Mouse (Mus musculus): ENCODE data around the gene Slco4a1. TPM values are rescaled to one million over a fixed set of nuclear protein-coding genes. Genes with fewer than 3 reads are reported as not detected.

Slco4a1 gene
- total RNA-seq, 2 experiments from 2014 or later: 0.59 TPM

- no peak for DNase-seq (ENCODE audit: low spot score in 2 of 2)
Measured at GRCm38 (mm10) chr2:180444957-180445785, 10.9 kb upstream of the Slco4a1 start.

- no peak for DNase-seq (ENCODE audit: low spot score in 2 of 2)
Measured at GRCm38 (mm10) chr2:180445962-180446361, 10.1 kb upstream of the Slco4a1 start.

DNA sequence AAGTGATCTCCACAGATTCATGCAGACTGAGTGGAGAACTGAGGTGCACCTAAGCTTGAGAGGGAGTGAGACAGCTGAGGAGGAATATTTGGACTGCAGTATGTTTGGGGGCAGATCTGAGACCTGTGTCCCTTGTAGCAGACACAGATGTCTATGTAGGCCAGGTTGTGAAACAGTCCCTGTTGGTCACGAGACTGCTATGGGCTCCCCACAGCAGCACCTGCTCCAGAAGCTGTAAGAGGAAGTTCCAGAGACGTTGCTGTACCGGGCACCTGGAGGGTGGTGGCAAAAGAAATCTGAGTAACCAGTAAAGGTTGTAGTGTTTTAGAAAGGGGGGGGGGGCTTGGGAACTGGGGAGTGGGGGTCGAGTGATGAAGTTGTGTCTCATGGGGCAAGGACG lies 7.0 kb upstream of the Slco4a1 start:
- DNase-seq (ENCODE audit: low spot score in 2 of 2): no peak

- no peak for DNase-seq (ENCODE audit: low spot score in 2 of 2)
Measured at GRCm38 (mm10) chr2:180450529-180450928, 5.5 kb upstream of the Slco4a1 start.

DNA sequence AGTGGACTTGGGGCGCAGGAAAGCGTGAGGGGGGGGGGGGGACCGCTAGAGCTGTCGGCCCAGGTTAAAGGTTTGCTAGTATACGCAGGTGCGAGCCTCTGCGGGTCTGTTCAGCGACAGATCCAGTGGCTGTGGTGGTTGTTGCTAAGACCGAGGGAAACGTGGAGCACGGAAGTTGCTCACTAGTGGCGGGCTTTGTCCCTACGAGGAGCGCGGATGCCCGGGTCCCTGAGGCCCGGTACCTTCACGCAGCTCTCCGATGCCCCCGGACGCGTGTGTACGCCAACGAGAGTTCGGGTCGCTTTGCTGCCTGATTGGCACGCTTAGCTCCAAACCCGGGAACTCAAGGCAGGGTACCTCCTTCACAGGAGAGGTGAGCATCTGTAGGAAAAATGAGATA lies 660 bp downstream of the Slco4a1 start:
- DNase-seq (ENCODE audit: low spot score in 2 of 2): no peak

DNA sequence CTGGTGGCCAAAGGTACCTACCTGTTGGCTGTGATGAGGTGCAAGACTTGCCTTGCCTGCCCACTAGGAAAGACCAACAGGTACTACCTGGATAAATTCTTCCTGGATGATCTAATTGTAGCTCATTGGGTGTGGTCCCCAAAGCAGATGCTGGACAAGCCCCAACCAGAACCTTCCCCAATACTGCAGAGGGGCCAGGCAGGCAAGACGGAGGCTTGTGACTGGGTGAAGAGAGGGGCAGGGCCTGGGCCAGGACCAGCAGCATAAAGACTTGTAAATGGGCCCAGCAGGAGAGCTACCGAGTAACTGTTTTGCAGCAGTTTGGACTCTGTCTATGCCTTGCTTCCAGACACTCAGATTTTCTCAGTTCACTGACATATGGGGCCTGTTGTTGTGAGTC lies 1.6 kb downstream of the Slco4a1 start:
- no peak for DNase-seq (ENCODE audit: low spot score in 2 of 2)

DNA sequence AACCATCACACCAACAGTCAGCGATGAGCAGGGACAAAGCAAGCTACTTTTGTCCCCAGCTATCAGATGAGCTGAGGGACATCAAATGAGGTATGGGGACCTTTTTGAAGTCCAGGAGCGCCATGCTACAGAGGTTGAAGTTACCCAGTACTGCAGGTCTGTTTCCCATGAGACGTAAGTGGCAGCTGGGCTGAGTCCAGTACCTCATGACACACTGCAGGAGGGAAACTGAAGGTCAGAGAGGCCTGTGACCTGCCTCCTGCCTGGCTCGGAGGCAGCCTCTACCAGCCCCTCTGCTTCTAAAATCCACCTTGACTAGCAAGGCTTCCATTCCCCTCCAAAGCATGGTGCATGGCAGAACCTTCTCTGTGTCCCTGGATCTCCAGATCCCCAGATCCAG lies 3.4 kb downstream of the Slco4a1 start:
- DNase-seq (ENCODE audit: low spot score in 2 of 2): no peak

DNA sequence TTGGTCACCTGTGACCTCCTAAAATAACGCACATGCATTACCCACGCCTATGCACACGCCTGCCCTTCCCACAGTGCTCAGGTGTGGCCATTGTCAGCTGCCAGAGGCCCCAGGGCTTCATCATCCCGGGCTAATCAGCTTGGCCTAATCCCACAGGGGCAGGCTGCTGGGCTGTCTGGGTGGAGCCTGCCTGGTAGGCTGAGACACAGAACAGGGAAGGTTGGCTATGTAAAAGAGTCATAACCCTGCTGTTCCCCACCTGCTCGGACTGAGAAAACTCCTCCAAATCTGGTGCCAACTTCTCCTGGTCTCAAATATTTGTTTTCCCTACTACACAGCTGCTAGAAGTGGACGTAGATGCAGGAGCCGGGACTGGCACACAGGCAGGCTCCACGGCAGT lies 4.8 kb downstream of the Slco4a1 start:
- no peak for DNase-seq (ENCODE audit: low spot score in 2 of 2)

DNA sequence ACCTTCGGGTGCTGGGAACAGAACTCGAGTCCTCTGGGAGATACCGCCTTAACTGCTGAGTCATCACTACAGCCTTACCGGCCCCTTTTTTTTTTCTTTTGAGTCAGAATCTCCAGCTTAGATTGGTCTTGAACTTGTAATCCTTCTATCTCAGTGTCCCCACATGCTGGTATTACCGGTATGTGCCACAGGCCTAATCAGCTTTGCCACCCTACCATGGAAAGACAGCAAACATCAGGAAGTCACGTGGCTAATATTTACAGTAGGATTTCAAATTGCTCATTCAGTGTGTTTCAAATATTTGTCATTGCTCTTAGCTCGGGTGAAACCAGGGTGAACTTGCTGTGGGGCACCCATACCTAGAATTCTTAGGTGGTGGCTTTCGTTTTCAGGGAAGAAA lies 6.5 kb downstream of the Slco4a1 start:
- DNase-seq (ENCODE audit: low spot score in 2 of 2): no peak

- no peak for DNase-seq (ENCODE audit: low spot score in 2 of 2)
Measured at GRCm38 (mm10) chr2:180466505-180466904, 10.5 kb downstream of the Slco4a1 start.

GRCm38 (mm10) chr2:180468871-180469270 lies 12.8 kb downstream of the Slco4a1 start:
- no peak for DNase-seq (ENCODE audit: low spot score in 2 of 2)

GRCm38 (mm10) chr2:180469768-180470167 lies 13.7 kb downstream of the Slco4a1 start:
- DNase-seq (ENCODE audit: low spot score in 2 of 2): no peak

DNA sequence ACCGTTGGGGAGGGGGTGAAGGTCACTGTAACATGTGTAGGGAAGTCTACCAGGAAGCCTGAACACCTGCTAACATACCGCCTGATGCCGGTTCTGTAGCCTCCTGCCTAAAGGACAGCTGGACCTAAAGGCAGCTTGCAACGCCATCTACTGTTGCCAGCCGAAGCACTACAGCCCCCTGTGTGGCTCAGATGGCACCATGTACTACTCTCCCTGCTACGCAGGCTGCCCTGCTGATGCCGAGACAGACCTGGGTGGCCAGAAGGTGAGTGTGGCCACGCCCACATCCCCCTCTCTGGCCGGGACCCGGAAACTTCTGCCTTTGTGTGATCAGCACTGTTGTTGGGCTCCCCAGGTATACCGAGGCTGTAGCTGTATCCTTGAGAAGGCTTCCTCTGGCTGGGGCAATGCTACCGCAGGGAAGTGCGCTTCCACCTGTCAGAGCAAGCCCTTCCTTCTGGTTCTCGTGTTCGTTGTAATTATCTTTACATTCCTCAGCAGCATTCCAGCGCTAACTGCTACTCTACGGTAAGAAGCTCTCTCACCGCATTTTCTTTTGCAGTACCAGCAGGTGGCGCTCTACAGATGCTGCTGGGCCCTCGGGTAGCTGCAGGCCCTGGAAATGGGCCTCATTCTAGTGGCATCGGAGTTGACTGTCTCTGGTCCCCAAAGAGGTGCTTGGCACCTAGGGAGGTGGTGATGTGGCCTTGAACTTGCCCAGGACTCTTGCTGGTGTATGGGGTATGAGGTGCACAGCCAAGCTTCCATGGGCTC lies 16.4 kb downstream of the Slco4a1 start:
- no peak for DNase-seq (ENCODE audit: low spot score in 2 of 2)

GRCm38 (mm10) chr2:180473080-180473440 lies 17.0 kb downstream of the Slco4a1 start:
- no peak for DNase-seq (ENCODE audit: low spot score in 2 of 2)

DNA sequence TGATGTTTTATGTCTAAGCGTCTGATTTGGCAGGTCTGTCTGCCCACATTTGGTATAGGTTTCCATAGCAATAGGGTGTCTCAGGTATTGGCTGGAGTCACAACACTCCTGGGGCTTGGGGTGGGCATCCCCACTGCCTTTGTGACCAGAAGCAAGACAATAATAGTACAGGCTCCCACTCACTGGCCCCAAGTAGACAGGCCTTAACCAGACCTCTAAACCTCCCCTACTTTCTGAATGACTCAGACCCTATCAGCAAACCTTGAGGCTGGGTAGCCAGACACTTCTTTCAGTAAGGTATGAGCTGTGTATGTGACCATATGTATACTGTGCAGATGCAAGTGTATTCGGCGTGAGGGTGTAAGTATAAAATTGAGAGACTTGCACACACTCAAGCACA lies 18.8 kb downstream of the Slco4a1 start:
- no peak for DNase-seq (ENCODE audit: low spot score in 2 of 2)

- no peak for DNase-seq (ENCODE audit: low spot score in 2 of 2)
Measured at GRCm38 (mm10) chr2:180482274-180482673, 26.2 kb downstream of the Slco4a1 start.

DNA sequence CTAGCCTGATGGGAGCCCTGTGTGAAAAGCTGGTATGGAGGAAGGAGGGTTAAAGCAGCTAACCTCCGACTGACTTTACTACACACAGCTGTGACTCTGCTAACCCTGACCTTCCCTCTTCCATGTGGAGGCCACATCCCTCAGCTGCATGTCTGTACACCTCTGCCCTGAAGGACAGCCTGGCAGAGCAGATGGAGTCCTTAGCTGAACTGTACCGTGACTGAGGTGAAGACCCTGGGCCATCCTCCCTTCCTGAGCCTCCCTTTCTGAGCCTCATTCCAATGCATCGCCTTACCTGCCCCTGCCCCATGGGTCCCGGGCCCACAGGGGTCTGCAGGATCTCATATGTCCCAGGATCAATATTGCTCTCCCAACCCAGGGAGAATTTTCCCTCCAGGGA lies 28.8 kb downstream of the Slco4a1 start:
- DNase-seq (ENCODE audit: low spot score in 2 of 2): no peak

DNA sequence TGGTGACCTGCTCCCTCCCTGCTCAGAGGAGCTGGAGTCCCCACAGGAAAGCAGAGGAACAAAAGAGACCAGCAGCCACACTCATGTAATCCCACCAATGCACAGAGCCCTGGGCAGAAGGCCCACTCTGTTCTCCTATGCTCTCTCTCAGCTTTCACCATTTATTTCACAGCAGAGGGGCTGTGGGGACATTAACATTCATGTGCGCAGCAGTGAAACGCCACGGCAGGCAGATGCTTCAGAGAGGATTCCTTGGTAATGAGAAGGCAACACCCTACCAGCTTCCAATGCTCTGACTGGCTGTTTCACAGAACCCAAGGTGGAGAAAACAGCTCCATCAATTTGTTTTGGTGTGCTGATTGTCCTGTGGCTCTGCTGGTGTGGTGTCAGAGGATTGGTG lies 29.3 kb downstream of the Slco4a1 start:
- DNase-seq (ENCODE audit: low spot score in 2 of 2): no peak

DNA sequence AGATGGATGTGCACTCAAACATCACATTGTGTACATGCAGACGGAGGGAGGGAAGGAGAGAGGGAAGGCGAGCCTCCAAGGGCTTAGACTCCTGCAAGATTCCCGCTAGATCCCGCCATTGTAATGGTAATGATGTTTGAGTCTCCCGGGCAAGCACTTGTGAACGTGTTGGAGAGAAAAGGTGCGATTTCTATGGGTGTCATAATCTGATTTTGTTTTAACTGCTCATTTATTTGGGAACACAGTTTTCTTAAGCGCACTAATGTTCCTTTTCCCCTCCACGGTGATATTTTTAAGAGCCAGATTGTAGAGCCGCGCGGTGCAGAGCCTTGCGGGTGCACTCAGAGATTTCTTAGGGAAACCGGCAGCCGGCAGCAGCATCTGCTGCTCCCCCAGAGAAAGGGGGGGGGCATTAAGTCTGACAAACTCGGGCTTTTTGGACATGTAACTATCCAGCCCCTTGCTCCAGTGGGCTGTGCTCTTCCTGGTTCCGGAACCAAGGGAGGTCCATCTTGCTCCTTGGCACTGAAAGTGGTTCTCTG lies 32.2 kb downstream of the Slco4a1 start:
- DNase-seq (ENCODE audit: low spot score in 2 of 2): no peak

DNA sequence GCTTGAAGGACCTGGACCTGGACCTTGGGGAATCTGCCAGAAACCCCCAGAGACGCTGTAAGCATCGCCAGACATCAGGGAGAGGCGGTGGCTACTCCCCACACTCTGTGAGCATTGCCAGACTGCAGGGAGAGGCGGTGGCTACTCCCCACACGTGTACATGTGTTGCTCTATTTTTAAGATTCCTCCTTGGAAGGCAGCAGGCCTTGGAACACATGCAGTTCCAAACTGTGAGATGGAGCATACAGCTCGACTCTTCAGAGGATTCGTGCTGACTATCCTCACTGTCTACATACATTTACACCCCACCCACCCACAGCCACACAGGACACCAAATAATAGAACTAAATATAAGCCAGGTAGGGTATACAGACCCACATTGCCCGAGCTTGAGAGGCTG lies 39.9 kb downstream of the Slco4a1 start:
- no peak for DNase-seq (ENCODE audit: low spot score in 2 of 2)

DNA sequence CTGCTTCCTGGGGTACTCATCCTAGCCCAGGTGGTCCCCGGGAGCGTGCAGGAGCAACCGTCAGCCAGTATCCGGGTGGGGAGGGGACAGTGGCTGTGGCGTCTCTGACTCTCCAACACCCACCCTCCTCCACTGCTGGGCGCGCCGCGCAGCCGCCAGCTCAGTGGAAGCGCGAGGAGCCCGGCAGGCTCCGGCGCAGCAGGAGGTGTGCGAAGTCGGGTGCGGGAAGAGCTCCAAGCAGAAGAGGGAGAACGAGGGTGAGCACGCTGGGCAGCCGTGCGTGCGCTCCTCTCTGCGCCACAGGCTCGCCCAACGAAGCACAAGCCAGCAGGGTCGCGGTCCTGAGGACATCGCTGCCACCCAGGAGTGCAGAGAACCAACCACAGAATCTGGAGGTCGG lies 43.7 kb downstream of the Slco4a1 start, which contains the start of gene Ntsr1:
Gene Ntsr1 (plus strand): TSS at position 236 of the 400 bp plus-strand sequence.
- no peak for DNase-seq (ENCODE audit: low spot score in 2 of 2)

GRCm38 (mm10) chr2:180500726-180501125 lies 44.7 kb downstream of the Slco4a1 start:
- no peak for DNase-seq (ENCODE audit: low spot score in 2 of 2)
